Mouse (Mus musculus) liver, adult 2 months (tissue): ENCODE data around the gene Vwa7.

Experiments used
- CTCF ChIP-seq: fragments of 200-500 bp; IDR thresholded peaks from 2 replicates; pipeline ENCODE4 v1.5.1; 2011; ENCODE audit warnings: low read depth, low read length, control low read depth
- POLR2A ChIP-seq: fragments of 200-500 bp; IDR thresholded peaks from 2 replicates; pipeline ENCODE4 v1.6.1; 2011; ENCODE audit warnings: low read length, control low read depth; ENCODE audit not compliant: insufficient read depth; ENCODE audit errors: extremely low read depth

GRCm38 (mm10) chr17:35020551-35020950 is 4.2 kb downstream of the Vwa7 start:
- no peak for TF ChIP-seq POLR2A
- no peak for TF ChIP-seq CTCF
